Mouse (Mus musculus) ES-Bruce4 (cell line): Measurements from ENCODE around the gene Stk38.

ENCODE experiments used
- CTCF ChIP-seq: IDR thresholded peaks from one replicate; pipeline ENCODE4 v1.8.1; 2011; ENCODE audit warnings: low read depth, low read length
- EP300 ChIP-seq: IDR thresholded peaks from 2 replicates; pipeline ENCODE4 v1.6.1; 2011; ENCODE audit warnings: low read depth, low read length; ENCODE audit not compliant: insufficient read depth
- POLR2A ChIP-seq: IDR thresholded peaks from one replicate; pipeline ENCODE4 v1.8.1; 2011; ENCODE audit warnings: low read length; ENCODE audit not compliant: insufficient read depth

GRCm38 (mm10) chr17:28926380-28926779 is 81.4 kb downstream of the Stk38 start:
- no peak for TF ChIP-seq POLR2A
- no peak for TF ChIP-seq EP300
- peak; percentile 71 for TF ChIP-seq CTCF
